Mouse (Mus musculus) MEL-GATA-1-ER (cell line): Measurements from ENCODE around the gene Plg.

Source experiments
- DNase-seq: peaks from one replicate; pipeline ENCODE4 v3.0.0-alpha.2; 2012; ENCODE audit warnings: low read depth; ENCODE audit errors: extremely low read depth

The Plg gene

DNA sequence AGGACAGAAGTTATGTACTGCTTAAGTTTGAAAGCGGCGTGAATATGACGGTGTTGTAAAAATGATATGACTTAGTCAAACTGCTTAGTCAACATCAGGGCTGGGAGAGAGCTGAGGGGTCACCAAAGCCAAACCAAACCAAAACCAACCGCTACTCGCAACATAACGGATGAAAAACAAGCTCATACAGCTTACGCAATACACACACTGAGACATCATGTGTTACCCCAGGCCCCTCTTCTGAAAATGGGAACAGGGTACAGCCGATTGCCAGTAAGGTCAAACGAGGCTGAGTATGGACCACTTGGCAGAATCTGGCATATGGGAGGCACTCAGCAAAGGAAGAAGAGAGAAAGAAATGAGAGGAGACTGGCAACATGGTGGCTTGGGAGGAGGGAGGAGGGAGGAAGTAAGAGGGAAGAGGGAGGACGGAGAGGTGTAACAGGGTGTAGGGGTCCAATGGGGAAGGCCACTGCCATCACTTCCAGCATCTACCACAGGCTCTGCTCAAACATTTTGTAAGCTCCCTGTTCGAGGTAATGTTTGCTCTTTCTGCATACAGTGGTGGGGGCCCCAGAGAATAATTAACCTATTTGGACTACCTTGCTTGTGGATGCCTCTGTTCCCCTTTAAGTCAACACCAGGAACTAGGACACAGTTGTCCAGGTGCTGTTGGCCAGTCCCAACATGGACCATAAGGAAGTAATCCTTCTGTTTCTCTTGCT, at the start of gene Plg:
Gene Plg (plus strand): TSS at position 628 of the 725 bp plus-strand sequence.
- DNase-seq: no peak

DNA sequence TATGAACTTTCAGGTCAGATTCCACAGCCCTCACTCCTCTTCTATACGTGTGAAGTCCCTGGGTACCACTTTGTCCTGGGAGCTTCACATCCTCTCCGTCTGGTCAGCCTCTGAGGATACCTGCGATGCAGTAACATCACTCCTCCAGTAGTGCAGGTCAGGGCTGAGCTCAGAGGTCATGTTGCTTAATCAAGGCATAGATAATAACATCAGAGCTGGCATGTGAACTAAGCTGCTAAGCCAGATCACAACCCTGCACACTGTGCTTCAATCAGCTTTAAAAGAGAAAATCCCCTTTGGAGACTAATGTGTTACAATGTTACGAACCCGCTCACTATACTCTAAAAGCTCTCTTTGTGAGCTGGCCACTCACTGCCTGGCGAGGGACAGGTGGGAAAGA, 43.3 kb upstream of the Plg start:
- no peak for DNase-seq

DNA sequence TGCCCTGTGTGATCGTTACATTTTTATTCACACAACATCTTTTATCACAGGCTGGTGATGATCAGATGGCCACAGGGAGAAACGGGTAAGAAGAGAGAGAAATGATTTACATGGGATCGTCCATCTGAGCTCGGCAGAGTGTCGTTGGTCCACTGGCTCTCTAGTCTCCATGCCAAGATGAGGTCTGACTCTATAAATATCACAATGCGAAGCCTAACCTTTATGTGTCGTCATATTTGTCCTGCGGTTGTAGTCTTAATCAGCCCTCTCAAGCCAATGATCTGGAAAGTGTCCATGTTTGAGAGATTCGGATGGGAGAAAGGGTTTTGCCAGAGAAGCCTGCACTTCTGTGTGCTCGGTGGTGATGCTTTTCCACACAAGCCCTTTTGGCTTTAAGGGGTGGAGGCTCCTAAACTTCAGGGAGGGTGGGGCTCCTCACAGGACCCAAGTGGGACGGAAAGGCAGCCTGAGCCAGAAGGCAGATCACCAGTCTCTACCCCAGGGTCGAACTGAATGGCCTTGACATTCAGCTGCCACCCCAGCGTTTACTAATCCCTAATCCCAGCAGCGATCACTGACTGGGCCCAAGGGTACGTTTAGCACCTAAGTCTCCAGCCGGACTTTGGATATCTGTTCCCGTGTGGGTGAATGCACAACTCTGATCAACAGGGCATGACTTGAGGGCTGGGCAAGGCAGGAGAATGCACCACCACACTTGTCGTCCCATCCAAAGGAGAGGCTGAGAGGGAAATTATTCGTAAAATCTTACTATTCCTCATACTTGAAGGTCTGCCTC, 42.1 kb upstream of the Plg start:
- no peak for DNase-seq

DNA sequence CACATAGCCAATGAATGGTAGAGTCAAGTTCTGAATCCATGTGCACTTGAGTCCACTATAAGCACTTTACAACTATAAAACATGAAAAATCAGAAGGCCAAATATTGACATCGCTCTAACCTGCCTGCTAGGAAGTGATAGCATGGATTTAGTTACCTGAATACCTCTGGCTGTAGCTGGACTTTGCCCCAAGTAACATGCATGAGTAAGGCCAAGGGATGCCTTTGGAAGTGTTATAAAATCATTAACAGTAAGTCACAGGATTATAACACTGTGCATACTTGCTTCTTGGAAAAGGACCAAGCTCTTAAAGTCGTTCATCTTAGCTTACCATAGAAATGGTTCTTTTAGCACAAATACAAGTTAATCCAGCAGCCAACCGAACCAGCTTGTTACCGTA, 41.3 kb upstream of the Plg start:
- DNase-seq: no peak

DNA sequence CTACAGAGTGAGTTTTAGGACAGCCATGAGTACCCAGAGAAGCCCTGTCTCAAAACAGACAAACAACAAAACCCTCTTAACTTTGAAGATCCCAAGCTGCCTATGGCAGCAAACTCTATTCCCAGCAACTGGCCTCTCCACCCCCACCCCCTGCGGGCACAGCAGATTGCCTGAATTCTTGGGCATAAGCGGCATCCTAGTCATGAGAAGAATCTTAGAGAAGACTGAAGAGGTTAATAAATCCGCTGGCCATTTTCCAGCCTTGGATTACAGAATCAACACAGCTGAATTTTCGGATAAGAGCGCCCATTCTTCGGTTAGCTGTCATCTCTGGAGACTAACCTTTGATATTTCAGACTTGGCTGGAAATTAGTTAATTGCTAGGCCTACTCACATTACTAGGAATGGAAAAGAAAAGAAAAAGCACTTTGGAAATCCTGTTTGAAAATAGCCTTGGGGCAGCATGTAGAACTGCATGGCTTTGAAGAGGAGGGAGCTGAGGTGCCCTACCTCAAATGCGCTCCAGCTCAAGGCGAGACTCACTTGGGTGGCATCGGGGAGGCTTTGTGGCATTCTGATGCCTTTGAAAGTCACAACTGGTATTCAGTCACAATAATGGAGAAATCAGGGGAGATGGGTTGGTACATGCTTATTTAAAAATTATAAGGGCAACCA, 34.6 kb upstream of the Plg start:
- no peak for DNase-seq

DNA sequence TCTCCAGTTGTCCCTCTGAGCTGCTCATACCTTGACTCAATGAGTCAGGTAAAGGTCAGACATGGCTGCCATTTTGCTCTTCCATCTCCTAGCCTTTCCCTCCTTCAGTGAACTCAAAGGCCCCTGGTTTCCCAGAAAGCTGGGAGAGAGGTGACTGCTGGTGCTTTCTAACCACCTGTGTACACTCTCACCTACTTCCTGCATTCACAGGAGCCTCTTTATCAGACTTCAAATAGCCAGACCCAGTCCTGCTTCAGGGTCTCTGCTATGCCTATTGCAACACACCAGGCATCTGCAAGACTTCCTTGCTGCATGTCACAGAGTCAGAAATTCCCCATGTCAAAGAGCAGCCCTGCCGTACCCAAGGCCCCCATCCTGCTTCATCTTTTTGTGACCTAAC, 30.9 kb upstream of the Plg start:
- no peak for DNase-seq

- DNase-seq: no peak
These were observed 26.8 kb upstream of the Plg start for GRCm38 (mm10) chr17:12351564-12351963.

- no peak for DNase-seq
These were observed 25.6 kb upstream of the Plg start for GRCm38 (mm10) chr17:12352781-12353180.

DNA sequence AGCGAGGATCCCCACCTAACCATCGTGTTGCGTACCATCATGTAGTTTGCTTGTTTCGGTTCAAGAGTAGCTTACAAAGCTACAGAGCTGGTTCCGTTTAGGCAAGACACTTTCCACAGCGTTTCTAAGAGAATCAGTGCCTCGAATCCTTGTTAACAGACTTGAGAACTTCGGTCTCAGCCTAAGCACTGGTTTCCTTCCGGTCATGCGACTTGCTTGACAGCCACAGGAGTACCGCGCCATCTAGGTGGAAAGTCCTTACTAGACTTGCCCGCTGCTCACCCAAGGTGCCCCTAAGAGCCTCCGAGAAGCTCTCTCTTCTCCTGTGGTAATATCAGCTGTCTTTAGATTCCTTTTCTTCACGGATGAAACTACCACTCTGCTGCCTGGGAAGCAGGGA, 18.5 kb upstream of the Plg start:
- no peak for DNase-seq

GRCm38 (mm10) chr17:12363601-12364425, 14.6 kb upstream of the Plg start:
- DNase-seq: no peak

DNA sequence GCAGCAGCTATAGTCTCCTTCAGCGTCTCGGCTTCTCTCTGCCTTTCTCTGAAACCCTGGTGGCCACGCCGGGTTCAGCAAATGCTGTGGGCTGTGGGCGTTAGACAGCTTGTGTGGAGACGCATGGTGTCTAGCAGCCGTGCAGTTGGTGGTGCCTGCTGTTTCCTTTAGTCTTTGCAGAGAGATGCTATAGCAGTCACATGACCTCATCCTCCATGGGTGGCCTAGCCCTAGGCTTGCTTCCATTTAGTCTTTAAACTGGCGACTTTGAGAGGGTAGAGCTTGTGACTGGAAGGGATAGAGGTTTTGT, 14.0 kb upstream of the Plg start:
- no peak for DNase-seq

DNA sequence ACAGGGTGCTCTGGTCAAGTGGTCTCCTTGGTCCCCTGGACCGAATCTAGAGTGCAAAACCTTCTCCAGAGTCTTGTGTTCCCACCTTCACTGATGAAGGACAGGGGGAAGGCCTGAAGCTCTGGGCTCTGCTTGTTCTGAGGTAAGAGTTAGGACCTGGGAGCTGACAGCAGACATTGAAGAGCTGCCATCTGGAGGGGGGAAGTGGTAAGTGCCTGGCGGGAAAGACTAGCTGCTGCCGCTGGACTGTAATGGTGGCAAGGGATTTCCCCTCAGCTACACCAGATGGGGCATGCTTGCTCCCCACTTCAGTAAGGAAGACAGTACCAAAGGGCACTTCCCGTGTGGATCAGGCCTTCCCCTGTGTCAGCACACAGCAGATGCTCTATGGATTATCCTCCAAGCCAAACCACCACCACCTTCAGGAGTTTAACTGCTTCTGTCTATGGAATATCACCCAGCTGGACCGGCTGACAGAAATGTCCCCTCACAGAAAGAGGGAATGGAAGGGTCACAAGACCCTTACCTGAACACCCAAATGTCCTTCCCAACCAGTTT, 11.0 kb upstream of the Plg start:
- DNase-seq: no peak

- DNase-seq: no peak
These were observed 9.0 kb upstream of the Plg start for GRCm38 (mm10) chr17:12369393-12369792.

GRCm38 (mm10) chr17:12370289-12370688, 8.1 kb upstream of the Plg start:
- no peak for DNase-seq

GRCm38 (mm10) chr17:12371310-12371925, 7.0 kb upstream of the Plg start:
- DNase-seq: no peak

GRCm38 (mm10) chr17:12372021-12372420, 6.4 kb upstream of the Plg start:
- DNase-seq: peak; percentile 59

DNA sequence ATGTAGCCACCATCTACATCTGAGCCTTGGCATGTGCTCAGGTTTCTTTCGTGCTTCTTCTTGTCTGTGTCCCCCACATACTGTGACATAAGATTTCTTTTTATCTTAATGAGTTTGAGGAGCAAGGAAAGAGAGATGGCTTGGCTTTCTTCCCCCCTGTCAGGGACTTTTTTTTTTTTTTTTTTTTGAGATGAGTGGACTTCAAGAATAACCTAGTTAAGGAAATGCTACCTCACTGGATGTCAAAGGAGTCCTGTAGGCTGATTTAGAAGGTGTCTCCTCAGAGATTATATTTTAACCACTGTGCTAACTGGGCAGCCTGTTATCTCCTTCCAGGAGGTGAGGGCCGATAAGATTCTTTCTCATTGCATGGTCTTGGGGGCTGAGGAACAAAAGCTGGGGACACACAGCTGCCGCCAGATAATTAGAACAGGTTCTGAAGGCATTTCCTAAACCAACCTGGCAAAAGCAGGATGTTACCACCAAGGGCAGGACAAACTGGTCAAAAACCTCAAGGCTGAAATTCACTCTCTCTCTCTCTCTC, 4.7 kb upstream of the Plg start:
- DNase-seq: peak; percentile 49

DNA sequence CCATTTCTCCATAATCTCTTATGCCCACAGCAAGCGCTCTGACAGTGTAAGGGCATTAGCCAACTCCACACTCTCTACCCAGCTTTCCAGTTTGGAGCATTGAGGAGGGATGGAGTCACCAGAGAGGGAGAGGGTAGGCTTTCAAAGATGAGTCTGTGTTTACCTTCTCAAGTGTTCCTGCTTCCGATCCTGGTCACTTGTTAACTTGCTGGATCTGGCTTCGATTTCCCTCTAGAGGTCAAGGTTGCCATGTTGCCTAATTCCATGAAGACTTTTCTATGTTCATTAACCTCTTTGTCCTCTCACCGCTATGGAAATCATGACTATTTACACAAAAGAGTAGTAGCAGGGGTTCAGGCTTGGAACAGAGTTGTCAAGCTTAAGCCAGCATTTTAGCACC, 1.9 kb downstream of the Plg start:
- no peak for DNase-seq

- DNase-seq: no peak
These were observed 3.2 kb downstream of the Plg start for GRCm38 (mm10) chr17:12381579-12381978.

DNA sequence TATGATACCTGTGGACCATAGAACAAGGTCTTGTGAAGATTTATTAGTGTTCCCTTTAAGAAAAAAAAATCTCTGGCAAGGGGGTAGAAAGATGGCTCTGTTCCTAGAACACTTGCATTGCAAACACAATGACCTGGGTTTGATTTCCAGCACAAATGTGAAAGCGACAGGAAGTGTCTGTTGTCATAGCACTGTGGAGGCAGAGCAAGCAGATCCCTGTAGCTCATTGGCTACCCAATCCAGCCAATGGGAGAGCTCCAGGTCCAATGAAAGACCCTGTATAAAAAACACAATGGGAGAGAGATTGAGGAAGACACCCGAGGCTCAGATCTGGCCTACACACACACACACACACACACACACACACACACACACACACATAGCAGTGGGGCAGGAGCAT, 4.1 kb downstream of the Plg start:
- no peak for DNase-seq
